Mouse (Mus musculus): ENCODE results near the gene Foxp3. TPM values are rescaled to one million over a fixed set of nuclear protein-coding genes. Genes with fewer than 3 reads are reported as not detected.

The Foxp3 gene
- polyA plus RNA-seq (2015; fragmentation: Nextera tagmentation; extraction: Ambion mirVana) = not detected in 2 replicates

DNA sequence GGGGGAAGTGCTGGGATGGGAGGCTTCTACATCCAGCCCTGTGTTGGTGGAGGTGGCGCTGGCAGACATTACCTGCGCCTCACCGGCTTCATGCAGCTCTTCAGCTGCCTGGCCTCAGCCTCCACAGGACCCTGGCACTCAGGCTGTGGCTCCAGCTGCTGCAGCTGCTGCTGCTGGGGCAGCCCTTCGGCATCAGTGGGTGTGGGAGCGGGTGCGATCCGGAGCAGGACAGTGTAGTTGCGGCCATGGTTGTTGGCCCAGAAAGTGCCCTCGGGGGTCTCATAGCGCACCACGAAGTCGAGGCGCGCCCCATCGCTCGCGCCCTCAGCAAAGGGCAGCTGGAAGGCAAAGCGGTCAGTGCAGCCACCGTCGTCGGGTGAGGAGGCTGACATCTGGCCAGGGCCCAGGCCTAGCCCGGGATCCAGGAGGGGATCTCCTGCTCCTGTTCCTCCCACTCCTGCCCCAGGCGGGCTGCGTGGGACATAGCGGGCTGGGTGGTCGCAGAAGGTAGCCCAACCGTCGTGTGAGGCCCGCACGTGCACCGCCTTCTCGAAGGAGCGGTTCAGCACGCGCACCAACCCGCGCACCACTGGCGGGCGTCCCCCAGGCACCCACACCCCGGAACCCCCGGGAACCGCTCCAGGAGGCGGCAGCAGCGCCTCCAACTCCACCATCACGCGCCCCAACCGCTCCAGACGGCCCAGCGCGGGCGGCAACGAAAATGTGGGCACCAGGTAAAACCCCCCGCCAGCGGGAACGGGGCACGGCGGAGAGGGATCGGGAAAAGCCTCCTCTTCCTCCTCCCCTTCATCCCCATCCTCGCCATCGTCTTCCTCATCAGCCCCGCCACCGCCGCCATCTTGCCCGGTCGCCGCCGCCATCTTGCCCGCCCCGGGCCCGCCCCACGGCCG lies at the start of gene Foxp3:
Foxp3 (plus strand) TSS at position 469 of the 911 bp plus-strand sequence.
- no peaks in the 10 kb centered on the region for H3K4me1 ChIP-seq (replicated peaks; ENCODE audit: control insufficient read depth, insufficient read depth)
- H3K9me3 ChIP-seq (ENCODE audit: control insufficient read depth, low read length) = no peaks in the 10 kb centered on the region
- peak within 1 kb of the TSS; percentile 56 for H3K4me3 ChIP-seq (ENCODE audit: low read depth, low read length)
- WGBS = 26% methylated on average over 53 of the region's 72 CpGs
- peak within 1 kb of the TSS; percentile 62 for H3K4me2 ChIP-seq (replicated peaks; ENCODE audit: low read depth)
- no peaks in the 10 kb centered on the region for H3K36me3 ChIP-seq (ENCODE audit: control insufficient read depth, insufficient read depth, low read length)
- no peak for TF ChIP-seq CTCF (IDR thresholded peaks at IDR 0.05; ENCODE audit: low read depth)
- no peak for TF ChIP-seq EP300 (optimal IDR thresholded peaks at IDR 0.05)
- no peaks in the 10 kb centered on the region for H3K27me3 ChIP-seq (ENCODE audit: control insufficient read depth, insufficient read depth, low read length)
- H3K27ac ChIP-seq (replicated peaks) = peak within 1 kb of the TSS; percentile 81
- peak; percentile 22 for DNase-seq (ENCODE audit: low spot score)
- H3K9ac ChIP-seq (ENCODE audit: low read length) = peak within 1 kb of the TSS; percentile 70
- ATAC-seq (ENCODE audit: low FRiP score, low TSS enrichment) = 0 out of 2 replicates have a peak, but pooled peaks have one; percentile 9

DNA sequence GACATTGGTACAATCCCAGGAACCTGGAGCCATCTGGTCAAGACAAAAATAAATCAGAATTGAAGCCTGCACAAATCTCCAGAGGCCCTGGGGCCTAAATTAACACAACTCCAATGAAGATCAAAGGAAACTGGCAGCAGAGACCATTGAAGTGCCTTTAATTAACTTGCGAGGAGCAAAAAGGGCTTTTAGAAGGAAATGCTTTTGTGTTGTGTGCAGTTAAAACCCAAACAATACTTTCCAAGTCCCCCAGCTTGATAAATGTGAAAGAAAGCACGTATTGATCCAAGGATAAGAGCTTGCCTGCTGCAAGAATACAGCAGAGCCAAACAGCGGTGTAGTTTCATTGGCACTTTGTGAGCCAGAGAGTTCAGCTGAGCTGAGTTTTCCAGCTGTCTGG lies 48.5 kb upstream of the Foxp3 start:
- no peak for TF ChIP-seq EP300 (optimal IDR thresholded peaks at IDR 0.05)
- no peak overlapping the region for H3K4me2 ChIP-seq (replicated peaks; ENCODE audit: low read depth)
- 39% methylated on average over 3 of the region's 3 CpGs for WGBS
- no peak overlapping the region for H3K27ac ChIP-seq (replicated peaks)
- DNase-seq (ENCODE audit: low spot score) = no peak
- H3K4me1 ChIP-seq (replicated peaks; ENCODE audit: control insufficient read depth, insufficient read depth) = no peaks in the 10 kb centered on the region
- ATAC-seq (ENCODE audit: low FRiP score, low TSS enrichment) = no peak
- H3K36me3 ChIP-seq (ENCODE audit: control insufficient read depth, insufficient read depth, low read length) = no peaks in the 10 kb centered on the region
- no peaks in the 10 kb centered on the region for H3K27me3 ChIP-seq (ENCODE audit: control insufficient read depth, insufficient read depth, low read length)
- H3K4me3 ChIP-seq (ENCODE audit: low read depth, low read length) = no peak overlapping the region
- no peaks in the 10 kb centered on the region for H3K9me3 ChIP-seq (ENCODE audit: control insufficient read depth, low read length)
- H3K9ac ChIP-seq (ENCODE audit: low read length) = no peak overlapping the region

DNA sequence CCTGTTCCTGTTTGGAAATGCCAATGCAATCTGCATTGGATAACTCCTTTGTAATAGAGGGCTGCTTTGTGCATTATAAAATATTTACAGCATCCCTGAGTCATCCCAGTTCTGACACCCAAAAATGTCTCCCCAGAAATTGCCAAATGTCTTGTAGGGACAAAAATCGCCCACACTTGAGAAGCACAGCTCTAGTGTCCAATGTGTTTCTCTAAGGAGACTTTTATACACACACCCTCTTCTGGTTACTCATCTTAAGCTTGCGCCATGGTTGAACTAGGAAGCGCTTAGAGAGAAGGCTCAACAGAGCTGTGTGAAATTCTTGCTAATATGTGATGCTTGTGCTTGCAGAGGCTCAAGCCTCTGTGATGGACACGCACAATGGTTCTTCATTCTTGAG lies 20.0 kb upstream of the Foxp3 start:
- Histone ChIP-seq H3K36me3 (ENCODE audit: control insufficient read depth, insufficient read depth, low read length) (no peaks in the 10 kb centered on the region), H3K27me3 (ENCODE audit: control insufficient read depth, insufficient read depth, low read length) (no peaks in the 10 kb centered on the region), H3K9me3 (ENCODE audit: control insufficient read depth, low read length) (no peaks in the 10 kb centered on the region), H3K4me3 (ENCODE audit: low read depth, low read length) (no peak overlapping the region), H3K4me2 (replicated peaks; ENCODE audit: low read depth) (no peak overlapping the region), H3K9ac (ENCODE audit: low read length) (no peak overlapping the region), H3K27ac (replicated peaks) (no peak overlapping the region), H3K4me1 (replicated peaks; ENCODE audit: control insufficient read depth, insufficient read depth) (no peaks in the 10 kb centered on the region)
- ATAC-seq (ENCODE audit: low FRiP score, low TSS enrichment) = no peak
- TF ChIP-seq CTCF (IDR thresholded peaks at IDR 0.05; ENCODE audit: low read depth) = no peak
- no peak for TF ChIP-seq EP300 (optimal IDR thresholded peaks at IDR 0.05)
- no peak for DNase-seq (ENCODE audit: low spot score)
- 90% methylated on average over 4 of the region's 4 CpGs for WGBS

DNA sequence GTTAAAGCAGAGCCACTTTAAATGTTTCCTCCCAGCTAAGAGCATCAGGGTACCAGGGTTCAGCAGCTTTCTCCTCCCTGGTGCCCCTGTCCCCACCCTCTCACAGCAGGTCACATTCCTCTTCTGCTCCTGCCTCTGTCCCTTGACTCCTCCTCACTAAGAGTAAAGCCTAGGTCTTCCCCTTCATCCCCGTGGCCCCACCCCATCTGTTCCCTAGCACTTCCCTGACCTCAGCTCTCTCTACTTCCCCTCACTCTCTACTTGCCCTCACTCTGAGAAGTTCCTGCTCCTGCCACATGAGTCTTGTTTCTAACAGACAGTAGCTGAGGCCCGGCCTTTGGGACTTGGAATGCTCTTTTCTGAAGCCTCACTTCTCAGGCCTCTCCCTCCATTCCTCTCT lies 10.4 kb upstream of the Foxp3 start:
- H3K4me1 ChIP-seq (replicated peaks; ENCODE audit: control insufficient read depth, insufficient read depth) = no peaks in the 10 kb centered on the region
- 33% methylated on average over 2 of the region's 2 CpGs for WGBS
- no peaks in the 10 kb centered on the region for H3K27me3 ChIP-seq (ENCODE audit: control insufficient read depth, insufficient read depth, low read length)
- no peaks in the 10 kb centered on the region for H3K9me3 ChIP-seq (ENCODE audit: control insufficient read depth, low read length)
- TF ChIP-seq CTCF (IDR thresholded peaks at IDR 0.05; ENCODE audit: low read depth) (no peak), EP300 (optimal IDR thresholded peaks at IDR 0.05) (no peak)
- no peak overlapping the region for H3K27ac ChIP-seq (replicated peaks)
- no peak overlapping the region for H3K9ac ChIP-seq (ENCODE audit: low read length)
- no peaks in the 10 kb centered on the region for H3K36me3 ChIP-seq (ENCODE audit: control insufficient read depth, insufficient read depth, low read length)
- H3K4me2 ChIP-seq (replicated peaks; ENCODE audit: low read depth) = no peak overlapping the region
- DNase-seq (ENCODE audit: low spot score) (no peak), ATAC-seq (ENCODE audit: low FRiP score, low TSS enrichment) (no peak)
- H3K4me3 ChIP-seq (ENCODE audit: low read depth, low read length) = no peak overlapping the region

DNA sequence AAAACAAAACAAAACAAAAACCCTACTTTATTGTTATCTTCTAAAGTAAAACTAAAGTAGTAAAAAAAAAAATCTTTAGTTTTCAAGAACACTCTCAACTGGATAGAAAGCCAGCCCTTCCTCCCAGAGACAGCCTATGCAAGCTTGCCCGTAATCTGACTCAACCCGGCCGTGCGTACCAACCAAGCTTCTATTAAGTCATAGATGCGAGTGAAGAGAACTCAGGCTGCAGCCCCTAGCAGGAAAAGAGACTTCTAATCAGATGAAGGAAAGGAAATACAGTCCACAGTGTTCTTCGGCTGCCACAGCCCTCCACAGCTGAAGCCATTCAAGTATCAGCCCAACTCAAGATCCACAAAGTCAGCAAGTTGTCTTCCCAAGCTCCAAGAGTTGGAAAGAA lies 7.1 kb upstream of the Foxp3 start:
- H3K9me3 ChIP-seq (ENCODE audit: control insufficient read depth, low read length) = no peaks in the 10 kb centered on the region
- no peaks in the 10 kb centered on the region for H3K4me1 ChIP-seq (replicated peaks; ENCODE audit: control insufficient read depth, insufficient read depth)
- no peaks in the 10 kb centered on the region for H3K36me3 ChIP-seq (ENCODE audit: control insufficient read depth, insufficient read depth, low read length)
- H3K27ac ChIP-seq (replicated peaks) = no peak overlapping the region
- H3K27me3 ChIP-seq (ENCODE audit: control insufficient read depth, insufficient read depth, low read length) = no peaks in the 10 kb centered on the region
- ATAC-seq (ENCODE audit: low FRiP score, low TSS enrichment) (no peak), DNase-seq (ENCODE audit: low spot score) (no peak)
- WGBS = 83% methylated on average over 6 of the region's 6 CpGs
- no peak for TF ChIP-seq EP300 (optimal IDR thresholded peaks at IDR 0.05)
- TF ChIP-seq CTCF (IDR thresholded peaks at IDR 0.05; ENCODE audit: low read depth) = no peak
- no peak overlapping the region for H3K9ac ChIP-seq (ENCODE audit: low read length)
- no peak overlapping the region for H3K4me2 ChIP-seq (replicated peaks; ENCODE audit: low read depth)
- no peak overlapping the region for H3K4me3 ChIP-seq (ENCODE audit: low read depth, low read length)

DNA sequence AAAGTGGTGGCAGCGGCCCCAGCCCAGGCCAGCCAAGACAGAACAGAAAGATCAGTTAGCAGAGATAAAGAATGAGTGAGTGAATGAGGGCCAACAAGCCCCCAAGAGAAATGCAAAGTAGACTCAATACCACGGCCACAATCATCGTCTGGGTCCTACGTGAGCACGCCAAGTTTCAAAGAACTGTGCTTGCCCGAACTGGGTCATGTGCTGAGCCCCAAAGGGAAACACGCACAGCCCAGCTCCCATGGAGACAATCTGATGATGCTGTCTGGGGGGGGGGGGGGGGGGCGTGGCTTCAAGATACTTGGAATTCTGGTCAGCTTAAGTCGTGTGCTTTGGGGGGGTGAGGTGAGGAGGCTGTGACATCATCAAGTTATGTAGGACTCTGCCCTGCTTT lies 6.0 kb upstream of the Foxp3 start:
- H3K27me3 ChIP-seq (ENCODE audit: control insufficient read depth, insufficient read depth, low read length) = no peaks in the 10 kb centered on the region
- H3K27ac ChIP-seq (replicated peaks) = no peak overlapping the region
- no peak overlapping the region for H3K4me2 ChIP-seq (replicated peaks; ENCODE audit: low read depth)
- DNase-seq (ENCODE audit: low spot score) (no peak), ATAC-seq (ENCODE audit: low FRiP score, low TSS enrichment) (no peak)
- H3K4me3 ChIP-seq (ENCODE audit: low read depth, low read length) = no peak overlapping the region
- H3K36me3 ChIP-seq (ENCODE audit: control insufficient read depth, insufficient read depth, low read length) = no peaks in the 10 kb centered on the region
- H3K9me3 ChIP-seq (ENCODE audit: control insufficient read depth, low read length) = no peaks in the 10 kb centered on the region
- no peak for TF ChIP-seq CTCF (IDR thresholded peaks at IDR 0.05; ENCODE audit: low read depth)
- H3K9ac ChIP-seq (ENCODE audit: low read length) = no peak overlapping the region
- WGBS = 85% methylated on average over 8 of the region's 9 CpGs
- no peaks in the 10 kb centered on the region for H3K4me1 ChIP-seq (replicated peaks; ENCODE audit: control insufficient read depth, insufficient read depth)
